Mouse (Mus musculus) midbrain, embryonic 11.5 days (tissue): ENCODE measurements around the gene Nck2. TPM values are rescaled to one million over a fixed set of nuclear protein-coding genes. Genes with fewer than 3 reads are reported as not detected.

Source experiments
- ATAC-seq: fragments of 200-750 bp; cut with Nextera tagmentation; 2 replicates; pipeline ENCODE4 v1.8.0; 2017; ENCODE audit warnings: moderate TSS enrichment, moderate library complexity; ENCODE audit not compliant: low FRiP score
- DNase-seq: peaks from one replicate; pipeline ENCODE4 v3.0.0; 2015; ENCODE audit warnings: low spot score; ENCODE audit errors: missing footprints
- H3K27ac ChIP-seq: fragments of 300-500 bp; sonication (generic); 2 replicates; pipeline ENCODE4 v1.5.1; 2014; ENCODE audit warnings: low read depth, low read length
- H3K27me3 ChIP-seq: fragments of 300-500 bp; sonication (generic); 2 replicates; pipeline ENCODE4 v1.6.1; 2014; ENCODE audit warnings: mild to moderate bottlenecking, low read length, moderate library complexity, mixed read lengths; ENCODE audit not compliant: control insufficient read depth, insufficient read depth
- H3K36me3 ChIP-seq: fragments of 300-500 bp; sonication (generic); 2 replicates; pipeline ENCODE4 v1.6.1; 2014; ENCODE audit warnings: mild to moderate bottlenecking, low read length, moderate library complexity, mixed read lengths; ENCODE audit not compliant: control insufficient read depth, insufficient read depth
- H3K4me1 ChIP-seq: fragments of 300-500 bp; sonication (generic); 2 replicates; pipeline ENCODE4 v1.6.1; 2014; ENCODE audit warnings: low read length; ENCODE audit not compliant: control insufficient read depth, insufficient read depth
- H3K4me2 ChIP-seq: fragments of 300-500 bp; sonication (generic); 2 replicates; pipeline ENCODE4 v1.6.1; 2014; ENCODE audit warnings: mild to moderate bottlenecking, moderate library complexity
- H3K4me3 ChIP-seq: fragments of 300-500 bp; sonication (generic); 2 replicates; pipeline ENCODE4 v1.5.1; 2014; ENCODE audit warnings: low read depth, low read length
- H3K9ac ChIP-seq: fragments of 300-500 bp; sonication (generic); 2 replicates; pipeline ENCODE4 v1.6.1; 2014; ENCODE audit warnings: low read length
- H3K9me3 ChIP-seq: fragments of 300-500 bp; sonication (generic); 2 replicates; pipeline ENCODE4 v1.6.1; 2016; ENCODE audit warnings: low read length; ENCODE audit not compliant: control insufficient read depth
- WGBS: fragments of 180-500 bp; shearing (Covaris S2); extraction: QIAGEN DNeasy Blood & Tissue Kit; methylation state at CpG from one replicate; pipeline ENCODE4 v1.1.7; 2014; 5-methylcytosine and 5-hydroxymethylcytosine counted together
- polyA plus RNA-seq: library from polyadenylated mRNA; unstranded; fragments of >200 nt; fragmentation: Nextera tagmentation; extraction: Ambion mirVana; gene quantifications from 2 replicates; pipeline ENCODE4 v1.2.1, GENCODE M21; 2014

Gene Nck2
- polyA plus RNA-seq, 1 experiment from 2014 or later = 33.6 TPM

GRCm38 (mm10) chr1:43462666-43463065 lies 18.3 kb downstream of the Nck2 start:
- Histone ChIP-seq H3K36me3 (0 out of 2 replicates have a peak, but pooled peaks cover 2% of the 10 kb centered on the region), H3K27ac (no peak overlapping the region), H3K4me2 (no peak overlapping the region), H3K4me3 (no peak overlapping the region), H3K9ac (no peak overlapping the region), H3K4me1 (no peaks in the 10 kb centered on the region), H3K9me3 (no peaks in the 10 kb centered on the region), H3K27me3 (no peaks in the 10 kb centered on the region)
- no peak for ATAC-seq
- no peak for DNase-seq
- 71% methylated on average over 4 of the region's 4 CpGs for WGBS

DNA sequence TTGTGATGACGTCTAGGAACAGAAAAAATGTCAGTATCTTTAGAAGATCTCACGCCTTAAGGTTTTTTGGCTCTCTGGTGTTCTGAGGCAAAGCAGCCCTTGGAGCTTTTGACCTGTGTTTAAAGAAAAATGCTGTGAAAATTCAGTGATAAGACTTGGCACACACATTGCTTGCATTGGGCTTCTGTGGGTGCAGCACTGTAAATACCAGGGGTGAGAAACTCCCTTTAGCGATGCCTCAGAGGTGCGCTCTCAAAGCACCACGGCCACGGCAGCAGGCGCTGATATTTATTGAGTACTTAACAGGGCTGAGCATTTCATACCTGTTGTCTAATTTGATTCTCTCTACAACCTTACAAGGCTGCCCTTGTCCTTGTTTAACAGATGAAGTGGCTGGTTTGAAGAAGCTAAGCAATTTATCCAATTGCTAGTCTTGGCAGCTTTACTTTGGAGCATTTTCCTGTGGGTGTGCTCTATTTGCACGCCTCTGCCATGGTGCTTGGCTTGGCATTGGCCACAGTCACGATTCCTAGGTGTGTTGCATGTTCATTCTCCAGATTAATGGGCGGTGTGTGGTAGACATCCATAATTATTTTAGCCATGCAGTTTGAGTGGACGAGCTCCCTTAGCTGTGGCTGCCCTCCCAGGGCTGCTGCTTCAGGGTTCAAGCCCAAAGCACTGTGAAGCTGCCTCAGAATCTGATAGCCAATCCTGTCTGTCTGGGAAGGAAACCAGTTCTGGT lies 19.7 kb downstream of the Nck2 start:
- Histone ChIP-seq H3K9me3 (no peaks in the 10 kb centered on the region), H3K4me3 (no peak overlapping the region), H3K4me1 (no peaks in the 10 kb centered on the region), H3K27ac (no peak overlapping the region), H3K9ac (no peak overlapping the region), H3K4me2 (no peak overlapping the region), H3K36me3 (0 out of 2 replicates have a peak, but pooled peaks cover 2% of the 10 kb centered on the region), H3K27me3 (no peaks in the 10 kb centered on the region)
- no peak for DNase-seq
- 94% methylated on average over 11 of the region's 11 CpGs for WGBS
- no peak for ATAC-seq

DNA sequence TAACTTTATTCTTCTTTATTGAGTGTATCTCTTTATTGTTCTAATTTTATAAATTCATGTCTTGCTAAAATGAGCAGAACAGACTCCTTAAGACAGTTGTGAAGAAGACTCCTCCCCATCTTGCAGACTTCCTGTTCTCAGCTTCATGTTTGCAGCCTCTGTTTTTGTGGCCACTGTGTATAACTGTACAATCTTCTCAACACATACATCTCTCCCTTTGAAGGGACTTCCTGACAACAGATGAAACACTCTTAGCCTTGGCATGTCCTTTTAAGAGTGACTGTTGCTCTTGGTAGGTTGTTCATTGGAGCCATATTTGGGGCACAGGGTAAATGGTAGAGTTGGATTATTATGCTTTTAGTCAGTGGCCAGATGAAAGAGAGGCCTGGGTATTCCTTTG lies 20.6 kb downstream of the Nck2 start:
- Histone ChIP-seq H3K27me3 (no peaks in the 10 kb centered on the region), H3K9me3 (no peaks in the 10 kb centered on the region), H3K4me1 (no peaks in the 10 kb centered on the region), H3K4me2 (no peak overlapping the region), H3K4me3 (no peak overlapping the region), H3K27ac (no peak overlapping the region), H3K9ac (no peak overlapping the region), H3K36me3 (0 out of 2 replicates have a peak, but pooled peaks cover 4% of the 10 kb centered on the region)
- DNase-seq (no peak), ATAC-seq (no peak)

GRCm38 (mm10) chr1:43465957-43466624 lies 21.7 kb downstream of the Nck2 start:
- ATAC-seq (no peak), DNase-seq (no peak)
- no peaks in the 10 kb centered on the region for H3K27me3 ChIP-seq
- no peaks in the 10 kb centered on the region for H3K9me3 ChIP-seq
- WGBS = 90% methylated on average over 9 of the region's 9 CpGs
- no peak overlapping the region for H3K27ac ChIP-seq
- no peak overlapping the region for H3K4me3 ChIP-seq
- no peaks in the 10 kb centered on the region for H3K4me1 ChIP-seq
- H3K9ac ChIP-seq = no peak overlapping the region
- 0 out of 2 replicates have a peak, but pooled peaks cover 2% of the 10 kb centered on the region for H3K36me3 ChIP-seq
- no peak overlapping the region for H3K4me2 ChIP-seq

DNA sequence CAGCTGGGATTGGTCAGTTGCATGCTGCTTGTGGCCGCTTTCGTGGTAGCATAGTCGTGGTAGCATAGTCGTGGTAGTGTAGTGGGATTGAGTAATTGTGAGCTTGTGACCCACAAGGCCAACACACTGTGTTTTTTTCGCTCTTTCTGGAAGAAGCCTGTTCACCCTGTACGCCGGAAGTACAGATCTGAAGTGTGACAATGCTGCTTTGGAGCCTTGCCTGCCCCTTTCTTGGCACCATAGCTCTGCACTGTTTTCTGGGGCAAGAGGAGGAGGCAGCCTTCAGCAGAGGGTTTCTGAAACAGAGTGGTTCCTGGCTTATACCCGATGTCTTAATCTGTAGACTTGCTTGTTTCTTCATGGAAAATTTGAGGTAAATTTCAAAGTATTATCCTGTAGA lies 23.3 kb downstream of the Nck2 start:
- Histone ChIP-seq H3K9ac (no peak overlapping the region), H3K27ac (no peak overlapping the region), H3K4me2 (no peak overlapping the region), H3K9me3 (no peaks in the 10 kb centered on the region), H3K36me3 (0 out of 2 replicates have a peak, but pooled peaks cover 2% of the 10 kb centered on the region), H3K27me3 (no peaks in the 10 kb centered on the region), H3K4me1 (no peaks in the 10 kb centered on the region), H3K4me3 (no peak overlapping the region)
- DNase-seq (no peak), ATAC-seq (no peak)
- 94% methylated on average over 8 of the region's 8 CpGs for WGBS

DNA sequence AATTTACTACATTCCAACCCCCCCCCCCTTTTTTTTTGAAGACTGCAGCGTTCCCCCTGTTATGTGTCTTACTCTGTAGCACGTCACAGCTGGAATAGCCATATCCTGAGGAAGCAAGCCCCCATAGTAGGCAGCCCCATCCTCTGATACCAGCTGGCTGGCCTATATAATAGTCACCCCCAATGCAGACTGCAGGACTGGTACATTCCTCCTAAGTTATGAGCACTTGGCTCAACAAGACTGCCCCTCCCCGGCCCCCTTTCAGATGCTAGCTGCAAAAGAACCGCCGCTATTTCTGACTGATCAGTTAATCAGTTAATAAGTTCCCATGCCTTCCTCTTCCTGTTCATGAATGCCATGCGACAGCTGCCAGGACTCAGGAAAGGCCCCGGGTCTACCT lies 23.8 kb downstream of the Nck2 start:
- Histone ChIP-seq H3K9ac (no peak overlapping the region), H3K4me3 (no peak overlapping the region), H3K4me1 (no peaks in the 10 kb centered on the region), H3K36me3 (0 out of 2 replicates have a peak, but pooled peaks cover 2% of the 10 kb centered on the region), H3K4me2 (no peak overlapping the region), H3K27ac (no peak overlapping the region), H3K9me3 (no peaks in the 10 kb centered on the region), H3K27me3 (no peaks in the 10 kb centered on the region)
- 89% methylated on average over 7 of the region's 7 CpGs for WGBS
- no peak for ATAC-seq
- DNase-seq = no peak

DNA sequence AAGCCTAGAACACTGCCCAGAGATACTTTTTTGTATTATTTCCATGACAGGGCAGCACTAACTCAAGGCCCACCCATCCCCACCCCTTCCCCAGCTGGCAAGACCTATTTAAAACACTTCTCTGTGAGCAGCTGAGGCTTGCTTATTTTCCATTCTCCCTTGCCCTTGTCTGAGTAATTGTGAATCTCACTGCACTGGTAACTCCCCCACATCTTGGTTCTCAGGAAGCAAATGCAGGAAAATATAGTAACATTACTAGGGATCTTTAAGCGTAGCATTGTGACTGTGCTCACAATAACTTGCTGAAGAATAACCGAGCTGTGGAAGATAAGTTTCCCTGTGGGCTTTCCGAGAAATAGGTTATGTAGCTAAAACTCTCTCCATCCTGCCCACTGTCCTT lies 24.6 kb downstream of the Nck2 start:
- H3K9me3 ChIP-seq = no peaks in the 10 kb centered on the region
- no peak for ATAC-seq
- H3K4me3 ChIP-seq = no peak overlapping the region
- whole genome bisulfite sequencing = 94% methylated on average over 3 of the region's 3 CpGs
- no peaks in the 10 kb centered on the region for H3K4me1 ChIP-seq
- DNase-seq = no peak
- 0 out of 2 replicates have a peak, but pooled peaks cover 2% of the 10 kb centered on the region for H3K36me3 ChIP-seq
- no peak overlapping the region for H3K27ac ChIP-seq
- H3K4me2 ChIP-seq = no peak overlapping the region
- no peak overlapping the region for H3K9ac ChIP-seq
- H3K27me3 ChIP-seq = no peaks in the 10 kb centered on the region

- no peak overlapping the region for H3K27ac ChIP-seq
- H3K9me3 ChIP-seq = no peaks in the 10 kb centered on the region
- 93% methylated on average over 10 of the region's 10 CpGs for WGBS
- H3K27me3 ChIP-seq = no peaks in the 10 kb centered on the region
- 0 out of 2 replicates have a peak, but pooled peaks cover 2% of the 10 kb centered on the region for H3K36me3 ChIP-seq
- no peak for DNase-seq
- no peak overlapping the region for H3K4me3 ChIP-seq
- ATAC-seq = no peak
- no peak overlapping the region for H3K9ac ChIP-seq
- no peak overlapping the region for H3K4me2 ChIP-seq
- H3K4me1 ChIP-seq = no peaks in the 10 kb centered on the region
These were observed 26.2 kb downstream of the Nck2 start for GRCm38 (mm10) chr1:43470421-43471179.
